Mouse (Mus musculus) ES-Bruce4 (cell line): ENCODE results near the gene 2310061I04Rik.

Experiments
- EP300 ChIP-seq: IDR thresholded peaks from 2 replicates; pipeline ENCODE4 v1.6.1; 2011; ENCODE audit warnings: low read depth, low read length; ENCODE audit not compliant: insufficient read depth
- POLR2A ChIP-seq: IDR thresholded peaks from one replicate; pipeline ENCODE4 v1.8.1; 2011; ENCODE audit warnings: low read length; ENCODE audit not compliant: insufficient read depth

DNA sequence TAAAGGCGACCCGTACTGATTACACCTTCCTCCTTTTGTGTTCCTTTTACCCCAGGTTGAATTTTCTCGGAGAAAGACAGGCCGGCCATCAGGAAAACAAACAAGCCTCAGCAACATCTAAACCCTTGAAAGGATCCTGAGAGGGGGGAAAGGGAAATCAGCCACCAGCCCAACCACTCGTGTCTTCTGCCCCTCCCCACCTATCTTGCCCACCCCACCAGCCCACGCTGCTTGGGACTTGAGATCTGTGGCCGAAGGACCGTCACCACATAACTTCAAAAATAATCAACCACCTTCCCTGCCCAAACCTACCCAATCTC lies 19.9 kb upstream of the 2310061I04Rik start:
- TF ChIP-seq EP300 (no peak), POLR2A (no peak)
